Mouse (Mus musculus): ENCODE measurements around the gene Ripor3.

Gene Ripor3

DNA sequence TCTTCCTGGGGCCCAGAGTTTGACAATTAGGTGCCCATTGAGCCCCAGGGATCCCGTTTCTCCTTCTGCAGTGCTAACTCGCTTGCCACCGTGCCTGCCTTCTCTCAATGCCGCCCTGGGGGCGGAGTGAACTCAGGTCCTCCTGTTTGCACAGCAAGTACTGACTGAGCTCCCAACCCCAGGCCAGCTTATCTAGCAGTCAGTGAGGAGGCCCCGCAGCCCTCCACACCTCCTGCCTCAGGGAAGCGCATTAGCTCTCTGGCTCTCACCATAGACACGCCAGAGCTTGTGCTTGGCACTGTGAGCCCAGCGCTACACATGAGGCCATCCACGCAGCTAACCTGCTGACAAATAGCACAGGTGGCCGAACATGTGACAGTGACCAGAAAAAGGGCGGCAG lies 22.8 kb downstream of the Ripor3 start:
- DNase-seq (ENCODE audit: low read depth, low spot score): no peak

DNA sequence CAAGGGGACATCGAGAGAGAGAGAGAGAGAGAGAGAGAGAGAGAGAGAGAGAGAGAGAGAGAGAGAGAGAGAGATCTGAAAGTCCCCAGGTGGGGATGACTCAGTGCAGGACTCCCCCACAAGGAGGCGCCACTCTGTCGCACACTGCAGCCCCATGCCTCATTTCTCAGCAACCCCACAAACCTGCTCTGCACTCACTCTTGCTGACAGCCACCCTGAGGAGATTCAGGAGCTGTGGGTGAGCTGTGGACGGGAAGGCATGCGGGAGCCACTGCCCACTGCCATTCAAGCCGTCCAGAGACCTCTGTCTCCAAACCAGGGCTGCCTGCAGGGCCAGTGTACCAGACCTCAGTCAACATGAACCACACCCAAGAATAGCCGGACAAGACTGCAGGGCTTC lies 23.7 kb downstream of the Ripor3 start:
- DNase-seq (ENCODE audit: low read depth, low spot score): no peak

DNA sequence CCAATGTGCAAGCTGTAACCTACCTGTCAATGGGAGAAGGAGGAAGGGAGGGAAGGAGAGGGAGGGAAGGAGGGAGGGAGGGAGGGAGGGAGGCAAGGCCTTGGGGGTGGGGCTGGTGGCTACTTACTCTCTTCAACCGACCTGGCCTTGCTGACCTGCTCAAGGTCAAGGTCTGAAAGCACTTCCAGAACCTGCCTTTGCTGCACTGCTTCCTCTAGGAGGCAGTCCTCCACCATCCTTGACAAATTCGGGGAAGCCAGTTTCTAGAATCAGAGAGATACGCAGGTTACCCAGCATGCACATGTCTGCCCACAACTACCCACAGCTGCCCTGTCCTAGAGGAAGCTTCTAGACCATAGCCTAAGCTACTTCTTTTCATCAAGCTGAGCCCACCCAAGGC lies 25.5 kb downstream of the Ripor3 start:
- no peak for DNase-seq (ENCODE audit: low read depth, low spot score)

GRCm38 (mm10) chr2:167984371-167984770 lies 26.0 kb downstream of the Ripor3 start:
- no peak for DNase-seq (ENCODE audit: low read depth, low spot score)

GRCm38 (mm10) chr2:167982646-167983045 lies 27.8 kb downstream of the Ripor3 start:
- no peak for DNase-seq (ENCODE audit: low read depth, low spot score)

DNA sequence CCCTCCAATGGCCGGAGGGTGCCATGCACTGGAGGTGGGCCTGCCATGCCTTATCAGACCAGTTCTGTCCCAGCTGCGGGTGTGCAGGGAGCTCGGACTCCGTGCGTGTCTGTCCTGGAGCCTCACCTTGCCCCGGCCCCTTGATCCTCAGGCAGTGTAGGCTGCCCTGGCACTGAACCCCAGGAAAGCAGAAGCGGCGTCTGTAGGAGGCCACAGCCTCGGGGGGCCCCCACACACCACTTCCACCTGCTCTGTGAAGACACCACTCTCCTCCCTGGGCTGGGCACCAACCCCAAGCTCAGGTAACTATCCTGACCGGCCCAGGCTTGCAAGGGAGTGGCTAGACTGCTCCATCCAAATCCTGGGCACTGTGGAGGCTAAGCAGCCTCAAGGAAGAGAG lies 30.0 kb downstream of the Ripor3 start:
- no peak for DNase-seq (ENCODE audit: low read depth, low spot score)

DNA sequence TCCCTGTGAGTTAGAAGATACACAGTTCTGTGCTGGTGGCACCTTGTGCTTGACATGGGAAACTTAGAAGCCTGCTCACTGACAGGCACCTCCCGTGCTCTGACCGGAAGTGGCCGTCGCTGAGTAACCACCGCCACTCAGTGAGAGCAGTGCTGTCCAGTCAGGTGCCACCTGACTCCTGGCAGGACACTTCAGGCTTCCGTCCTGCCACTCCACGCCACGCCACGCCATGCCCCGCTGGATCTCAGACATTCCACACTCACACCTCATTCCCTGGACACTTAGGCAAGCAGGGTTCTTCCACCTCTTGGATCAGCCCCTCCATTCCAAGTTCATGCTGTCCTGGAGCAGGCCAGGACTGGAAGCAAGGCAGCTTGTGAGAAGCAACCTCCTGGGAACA lies 32.1 kb downstream of the Ripor3 start:
- no peak for DNase-seq (ENCODE audit: low read depth, low spot score)

DNA sequence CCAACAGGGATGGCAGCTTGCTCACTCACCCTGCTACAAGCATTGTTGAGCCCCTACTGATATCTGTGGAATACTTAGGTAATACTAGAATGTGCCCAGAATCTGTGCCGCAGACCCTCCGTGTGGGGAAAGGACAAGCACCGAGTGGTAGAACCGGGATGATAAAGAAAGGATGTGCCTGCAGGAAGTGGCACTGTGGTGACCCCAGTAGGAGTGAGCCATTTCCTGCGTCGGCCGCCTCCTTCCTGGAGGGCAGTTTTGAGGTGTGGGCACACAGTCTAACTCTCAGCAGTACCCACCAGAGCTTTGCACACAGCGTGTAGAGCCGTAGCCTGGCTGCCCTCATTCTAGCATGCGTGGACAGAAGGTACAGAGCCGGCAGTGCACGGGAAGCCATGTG lies 34.7 kb downstream of the Ripor3 start:
- DNase-seq (ENCODE audit: low read depth, low spot score): no peak

DNA sequence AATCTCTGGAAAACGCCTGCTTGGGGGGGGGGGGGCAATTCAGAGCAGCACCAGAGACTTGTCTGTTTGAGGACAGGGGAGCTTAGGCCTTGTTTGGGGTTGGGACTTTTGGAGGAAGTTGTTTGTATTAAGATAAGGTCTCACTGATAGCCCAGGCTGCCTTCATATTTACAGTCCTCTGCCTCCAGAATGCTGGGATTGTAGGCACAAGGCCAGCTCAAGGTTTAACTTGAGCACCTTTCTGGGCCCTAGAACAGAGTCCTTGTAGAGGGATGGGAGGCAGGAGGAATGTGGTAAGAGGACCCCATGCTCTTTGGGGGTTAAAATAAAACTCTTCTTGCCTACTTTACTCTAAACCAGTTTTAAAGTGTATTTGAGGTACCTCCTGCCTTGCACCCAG lies 37.6 kb downstream of the Ripor3 start:
- no peak for DNase-seq (ENCODE audit: low read depth, low spot score)

- DNase-seq (ENCODE audit: low read depth, low spot score): no peak
These were observed 38.3 kb downstream of the Ripor3 start for GRCm38 (mm10) chr2:167972146-167972545.

DNA sequence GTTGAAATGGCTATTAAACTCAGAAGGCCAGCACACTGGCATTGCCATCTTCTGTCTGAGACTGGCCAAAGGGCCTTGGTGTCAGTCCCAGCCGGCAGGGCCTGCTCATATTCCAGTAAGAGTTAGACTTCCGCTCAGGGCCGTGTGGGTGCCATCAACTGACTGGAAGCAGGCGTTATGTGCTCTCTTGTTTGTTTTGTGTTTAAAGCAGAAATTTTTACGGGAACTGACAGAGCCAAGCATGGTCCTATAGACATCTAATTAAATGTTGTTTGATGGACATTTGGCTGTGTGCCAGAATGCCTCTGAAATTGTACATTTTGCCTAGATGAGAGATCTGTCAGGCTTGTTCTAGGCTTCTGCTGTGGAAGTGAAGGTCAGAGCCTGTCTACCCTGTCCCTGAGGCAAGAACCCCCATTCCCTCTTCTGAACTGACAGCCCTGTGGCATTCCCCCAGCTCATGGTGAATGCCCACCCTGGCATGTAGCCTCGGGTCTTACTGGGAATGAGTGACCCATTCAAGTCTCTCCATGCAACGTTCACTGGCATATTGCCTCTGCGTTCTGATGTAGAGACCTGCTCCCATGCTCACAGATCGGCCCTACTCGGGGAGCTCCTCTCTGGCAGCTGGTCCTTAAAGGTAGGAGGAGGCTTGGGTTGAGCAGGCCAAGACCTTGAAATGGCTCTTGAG lies 40.4 kb downstream of the Ripor3 start:
- no peak for DNase-seq (ENCODE audit: low read depth, low spot score)

- DNase-seq (ENCODE audit: low read depth, low spot score): no peak
These were observed 41.9 kb downstream of the Ripor3 start for GRCm38 (mm10) chr2:167968504-167968903.

GRCm38 (mm10) chr2:167965911-167966310 lies 44.5 kb downstream of the Ripor3 start:
- DNase-seq (ENCODE audit: low read depth, low spot score): no peak

GRCm38 (mm10) chr2:167964320-167964719 lies 46.1 kb downstream of the Ripor3 start:
- no peak for DNase-seq (ENCODE audit: low read depth, low spot score)

GRCm38 (mm10) chr2:167963778-167964300 lies 46.6 kb downstream of the Ripor3 start:
- no peak for DNase-seq (ENCODE audit: low read depth, low spot score)

DNA sequence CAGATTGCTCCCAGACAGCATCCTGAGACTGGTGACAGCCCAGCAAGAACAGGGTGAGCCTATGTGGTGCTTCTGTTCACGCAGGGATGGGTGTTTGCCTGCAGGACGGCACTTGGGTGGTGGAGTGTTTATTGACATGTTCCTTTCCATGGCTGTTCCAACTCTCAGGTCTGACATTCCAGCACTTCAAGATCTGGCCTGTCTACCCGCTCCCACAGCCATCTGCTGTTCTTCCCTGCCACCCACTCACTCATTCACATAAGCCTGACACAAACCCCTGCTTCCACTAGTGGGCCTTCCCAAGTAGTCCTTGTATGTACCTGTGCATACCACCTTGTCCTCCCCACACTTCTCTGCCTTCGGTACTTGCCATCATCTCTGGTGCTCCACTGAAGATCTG lies 47.2 kb downstream of the Ripor3 start:
- no peak for DNase-seq (ENCODE audit: low read depth, low spot score)

GRCm38 (mm10) chr2:167962347-167962746 lies 48.1 kb downstream of the Ripor3 start:
- DNase-seq (ENCODE audit: low read depth, low spot score): no peak

DNA sequence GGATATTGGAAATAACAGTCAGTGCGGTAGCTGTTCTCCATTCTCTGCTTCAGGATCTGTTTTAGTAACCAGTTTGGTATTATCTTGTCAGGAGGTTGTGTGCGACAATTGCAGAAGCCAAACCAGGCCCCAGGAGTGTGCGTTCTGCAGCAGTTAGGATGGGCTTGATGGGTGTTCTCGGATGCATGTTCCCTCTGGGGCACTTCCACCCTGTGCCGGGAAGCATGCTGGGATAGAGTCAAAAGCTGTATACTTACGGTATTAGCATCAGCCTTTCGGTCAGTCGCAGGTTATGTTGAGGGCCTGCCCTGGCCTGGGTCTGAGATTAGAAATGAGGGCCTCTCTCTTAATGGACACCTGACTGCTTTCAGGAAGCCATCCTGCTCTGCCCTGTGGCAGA lies 49.8 kb downstream of the Ripor3 start:
- no peak for DNase-seq (ENCODE audit: low read depth, low spot score)

DNA sequence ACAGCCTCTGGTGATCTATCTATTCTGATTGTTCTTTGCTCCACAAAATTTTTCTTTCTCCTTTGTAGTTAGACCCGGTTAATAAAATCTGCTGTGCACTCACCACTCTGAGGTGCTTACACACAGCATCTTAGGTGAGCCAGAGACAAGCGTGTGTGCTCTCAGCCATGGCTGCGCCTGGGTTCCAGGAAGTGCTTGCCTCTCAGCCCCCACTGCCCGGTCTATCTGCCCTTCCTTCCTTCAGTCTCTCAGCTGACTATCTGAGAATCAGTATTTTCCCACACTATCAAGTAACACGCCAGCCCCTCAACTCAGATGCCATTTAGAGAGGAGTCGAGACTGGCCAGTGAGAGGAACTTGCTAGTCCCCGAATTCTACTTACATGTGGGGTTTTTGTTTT lies 50.4 kb downstream of the Ripor3 start:
- no peak for DNase-seq (ENCODE audit: low read depth, low spot score)

- DNase-seq (ENCODE audit: low read depth, low spot score): no peak
These were observed 51.0 kb downstream of the Ripor3 start for GRCm38 (mm10) chr2:167959384-167959911.

GRCm38 (mm10) chr2:167958843-167959242 lies 51.6 kb downstream of the Ripor3 start:
- DNase-seq (ENCODE audit: low read depth, low spot score): no peak

GRCm38 (mm10) chr2:167958082-167958788 lies 52.2 kb downstream of the Ripor3 start:
- no peak for DNase-seq (ENCODE audit: low read depth, low spot score)

DNA sequence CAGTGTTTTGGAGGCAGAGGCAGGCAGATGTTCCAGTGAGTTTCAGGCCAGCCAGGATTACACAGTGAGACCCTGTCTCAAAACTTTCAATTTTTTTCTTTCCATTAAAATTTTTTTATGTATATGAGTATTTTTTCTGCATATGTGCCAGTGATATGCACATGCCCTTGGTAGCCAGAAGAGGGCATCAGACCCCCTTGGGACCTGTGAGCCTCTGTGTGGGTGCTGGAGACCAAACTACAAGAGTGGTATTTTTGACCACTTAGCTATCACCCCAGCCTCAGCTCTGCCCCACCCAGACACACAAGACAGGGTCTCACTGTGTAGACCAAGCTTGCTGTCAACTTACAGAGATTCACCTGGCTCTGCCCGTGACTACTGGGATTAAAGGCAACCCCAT lies 52.9 kb downstream of the Ripor3 start:
- no peak for DNase-seq (ENCODE audit: low read depth, low spot score)
